Mouse (Mus musculus): ENCODE data around the gene Nsmce4a.
A peak's percentile ranks its signal among the peaks of the same experiment; 100 is the strongest.

The Nsmce4a gene

DNA sequence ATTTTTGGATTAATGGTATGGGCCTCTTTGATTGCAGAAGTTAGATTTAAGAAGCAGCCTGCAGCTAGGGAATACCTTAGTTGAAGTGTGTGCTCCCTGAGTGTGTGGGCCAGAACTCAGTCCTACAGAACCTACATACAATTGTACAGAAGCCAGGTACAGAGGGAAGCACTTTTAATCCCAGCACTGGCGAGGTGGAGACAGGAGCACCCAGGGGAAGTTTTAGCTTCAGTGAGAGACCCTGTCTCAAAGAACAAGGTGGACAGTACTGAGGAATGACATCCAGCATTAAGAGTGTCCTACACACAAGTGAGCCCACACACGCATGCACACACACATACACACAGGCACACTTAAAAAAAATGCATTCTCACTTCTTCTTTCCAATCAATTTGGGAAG is 5.1 kb upstream of the Nsmce4a start:
- no peak for DNase-seq (ENCODE audit: extremely low spot score, low spot score)

DNA sequence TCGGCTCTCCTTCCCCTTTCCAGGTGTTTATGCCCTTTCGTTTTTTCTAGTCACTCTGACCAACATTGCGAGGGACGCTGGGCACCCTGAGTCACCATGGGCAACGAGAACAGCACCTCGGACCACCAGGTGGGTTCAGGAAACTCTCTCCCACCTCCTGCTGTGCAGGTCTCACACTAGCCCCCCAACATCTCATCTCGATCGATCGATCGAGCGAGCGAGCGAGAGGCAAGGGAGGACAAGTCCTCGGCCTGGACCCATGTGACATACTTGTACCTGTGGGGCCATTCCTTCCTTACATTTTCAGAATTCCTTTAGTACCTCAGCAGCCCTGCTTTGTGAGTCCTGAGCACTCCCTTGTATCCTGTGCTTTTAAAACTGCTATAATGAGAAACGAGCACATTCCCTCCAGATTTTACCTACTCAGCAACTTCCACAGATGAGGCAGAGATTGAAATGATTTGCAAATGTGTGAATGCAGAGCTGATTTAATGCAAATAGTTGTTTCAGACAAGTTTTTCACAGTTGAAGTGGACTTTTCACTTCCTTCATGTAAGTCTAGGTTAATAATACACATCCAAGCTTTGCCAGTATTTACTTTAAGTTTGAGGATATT is 4.6 kb upstream of the Nsmce4a start, which contains the start of gene Tacc2:
Gene Tacc2, plus strand, starts transcription at position 51 of the 616 bp plus-strand sequence.
- DNase-seq (ENCODE audit: extremely low spot score, low spot score) = no peak

DNA sequence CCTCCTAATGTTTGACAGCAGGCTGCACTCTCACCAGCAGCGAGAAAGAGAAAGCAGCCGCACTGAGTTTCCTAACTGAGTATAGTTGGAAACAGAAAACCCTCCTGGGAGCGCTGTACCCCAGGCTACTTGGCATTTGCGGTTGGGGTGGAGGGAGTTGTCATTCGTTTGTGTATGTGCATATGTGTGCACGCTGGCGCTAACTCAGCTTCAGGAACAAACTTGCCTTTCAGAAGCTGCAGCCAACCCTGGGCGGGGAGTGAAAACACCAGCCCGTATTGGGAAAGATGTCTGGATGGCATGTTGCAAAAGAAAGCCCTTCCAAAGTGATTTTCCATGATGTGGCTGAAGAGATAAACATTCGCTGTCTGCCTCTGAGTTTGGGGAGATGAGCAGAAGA is 4.1 kb upstream of the Nsmce4a start:
- DNase-seq (ENCODE audit: extremely low spot score, low spot score) = no peak

DNA sequence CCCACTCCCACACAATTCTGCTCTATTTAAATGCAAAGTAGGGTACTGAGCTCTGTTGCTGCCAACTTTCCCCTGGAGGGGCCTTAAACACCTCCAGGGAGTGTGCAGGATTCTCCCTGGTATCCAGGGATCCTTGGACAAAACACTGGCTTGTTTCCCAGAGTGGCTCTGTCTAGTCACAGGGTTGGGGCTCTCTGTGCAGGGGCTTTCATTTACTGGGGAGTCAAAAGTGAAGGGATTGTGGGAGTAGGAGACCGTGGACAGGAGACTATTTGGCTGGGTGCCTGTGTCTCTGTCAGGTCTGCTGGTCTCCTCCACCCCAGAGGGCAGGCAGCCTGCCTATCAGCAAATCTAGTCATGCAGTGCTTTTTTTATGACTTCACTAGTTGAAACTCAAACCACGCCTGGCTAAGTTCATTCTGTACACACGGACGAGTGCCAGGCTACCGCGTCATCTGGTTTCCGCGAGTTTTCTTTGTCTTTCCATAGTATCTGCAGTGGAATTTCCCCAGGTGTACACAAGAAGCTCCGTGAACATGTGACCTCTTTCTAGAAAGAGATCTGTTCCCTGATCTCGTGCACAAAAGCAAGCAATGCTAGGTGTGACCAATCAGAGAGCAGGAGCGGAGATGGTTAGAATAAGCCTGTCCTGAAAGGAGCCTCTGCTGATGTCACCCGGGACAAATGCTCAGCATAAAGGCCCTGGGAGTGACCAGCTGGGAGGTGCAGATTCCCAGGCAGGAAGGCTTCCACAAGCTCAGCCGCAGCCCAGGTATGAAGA is 1.5 kb upstream of the Nsmce4a start:
- DNase-seq (ENCODE audit: extremely low spot score, low spot score) = no peak

DNA sequence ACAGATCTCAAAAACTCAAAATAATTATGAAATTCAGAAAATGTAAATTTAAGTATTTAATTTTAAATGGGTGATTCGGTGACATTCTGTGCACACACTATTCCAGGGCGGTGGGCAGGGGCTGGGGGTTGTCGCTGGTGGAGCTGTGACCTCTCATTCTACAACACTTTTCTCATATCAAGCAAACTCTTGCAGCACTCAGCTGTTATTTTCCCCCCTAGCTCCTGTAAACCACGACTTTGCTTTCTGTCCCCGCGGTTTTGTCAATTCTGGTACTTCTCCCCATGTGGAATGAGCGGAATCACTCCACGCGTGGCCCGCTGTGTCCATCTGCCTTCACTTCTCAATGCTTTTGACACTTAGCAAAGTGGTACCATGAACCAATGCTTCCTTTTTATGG is 828 bp upstream of the Nsmce4a start:
- DNase-seq (ENCODE audit: extremely low spot score, low spot score) = no peak

DNA sequence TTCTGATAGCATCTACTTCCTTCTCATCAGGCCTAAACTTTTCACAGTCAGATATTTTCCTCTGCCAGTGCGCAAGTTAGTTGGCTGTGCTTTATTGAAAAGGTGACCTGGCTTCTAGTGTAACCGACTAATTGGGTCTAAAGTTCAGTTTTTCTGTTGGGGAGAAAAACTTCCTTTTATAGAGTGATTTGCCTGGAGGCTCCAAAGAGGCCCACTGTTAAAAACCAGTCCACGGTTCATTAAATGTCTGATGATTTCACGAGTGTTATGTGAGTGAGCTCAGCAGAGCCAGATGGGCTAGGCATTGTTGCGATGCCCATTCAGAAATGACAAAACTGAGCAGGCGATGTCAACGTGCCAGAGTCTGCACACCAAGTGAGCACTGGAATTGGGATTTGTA is 2.4 kb downstream of the Nsmce4a start:
- DNase-seq (ENCODE audit: extremely low spot score, low spot score) = no peak

DNA sequence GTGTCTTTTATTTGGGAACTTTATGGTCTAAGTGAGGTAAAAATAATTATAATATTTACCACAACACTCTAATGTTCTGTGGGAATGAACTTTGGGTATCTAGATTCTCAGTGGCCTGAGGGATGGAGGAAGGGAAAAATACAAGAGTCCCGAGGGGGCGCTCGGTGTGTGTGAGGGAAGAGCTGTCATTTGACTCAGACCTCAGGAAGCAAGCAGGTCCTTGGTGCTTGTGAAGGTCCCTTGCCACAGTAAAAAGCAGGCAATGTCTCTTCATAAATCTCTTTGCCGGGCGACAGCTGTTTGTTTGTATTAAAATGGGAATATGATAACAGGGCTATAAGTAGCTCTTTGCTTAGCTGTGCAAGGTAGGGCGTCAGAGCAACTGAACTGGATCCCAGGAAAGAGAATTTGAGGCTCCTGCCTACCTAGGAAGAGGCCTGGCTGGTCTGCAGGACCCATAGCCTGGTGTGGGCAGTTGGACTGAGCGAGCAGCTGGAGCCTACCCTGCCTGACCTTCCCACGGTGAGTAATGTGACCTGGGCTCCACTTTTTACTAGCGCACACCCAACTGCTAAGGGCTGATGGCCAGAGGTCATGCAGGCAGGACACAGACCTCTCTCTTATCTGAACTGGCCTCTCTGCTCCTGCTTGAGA is 4.0 kb downstream of the Nsmce4a start:
- DNase-seq (ENCODE audit: extremely low spot score, low spot score) = no peak

DNA sequence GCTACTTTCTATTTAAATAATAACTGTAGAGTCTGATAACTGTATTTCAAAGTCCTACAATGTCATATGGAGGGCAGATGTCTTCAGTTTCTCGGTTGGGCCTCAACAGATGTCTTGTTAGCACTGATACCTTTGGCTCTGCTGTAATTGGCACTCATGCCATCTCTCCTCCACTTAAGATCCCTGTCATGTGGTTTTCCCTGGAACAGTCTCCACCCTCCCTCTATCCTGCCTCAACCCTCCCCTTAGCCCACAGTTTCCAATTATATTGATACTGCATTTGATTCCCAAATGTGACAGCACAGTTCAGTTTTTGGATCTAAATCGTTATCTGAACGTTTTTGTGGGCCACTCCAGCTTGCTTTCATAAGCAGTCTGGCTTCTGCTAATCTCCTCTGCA is 8.3 kb downstream of the Nsmce4a start:
- DNase-seq (ENCODE audit: extremely low spot score, low spot score) = no peak

DNA sequence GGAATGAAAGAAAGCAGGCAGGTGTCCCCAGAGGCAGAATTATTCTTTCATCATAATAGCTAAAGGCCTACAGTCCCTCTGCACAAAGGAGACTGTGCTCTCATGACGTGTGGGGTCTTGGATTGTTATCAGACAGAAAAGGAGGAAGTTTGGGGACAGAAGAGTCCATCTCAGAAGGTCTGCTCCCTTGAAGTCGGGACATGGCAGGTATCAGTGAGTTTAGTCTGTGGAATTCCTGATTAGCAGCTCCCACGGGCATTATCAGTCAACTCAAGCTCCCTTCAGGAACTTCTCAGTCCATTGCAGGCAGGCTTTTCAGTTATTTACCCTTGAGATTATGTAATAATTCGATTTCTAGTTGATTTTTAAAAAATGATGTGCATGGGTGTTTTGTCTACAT is 9.0 kb downstream of the Nsmce4a start:
- no peak for DNase-seq (ENCODE audit: extremely low spot score, low spot score)

DNA sequence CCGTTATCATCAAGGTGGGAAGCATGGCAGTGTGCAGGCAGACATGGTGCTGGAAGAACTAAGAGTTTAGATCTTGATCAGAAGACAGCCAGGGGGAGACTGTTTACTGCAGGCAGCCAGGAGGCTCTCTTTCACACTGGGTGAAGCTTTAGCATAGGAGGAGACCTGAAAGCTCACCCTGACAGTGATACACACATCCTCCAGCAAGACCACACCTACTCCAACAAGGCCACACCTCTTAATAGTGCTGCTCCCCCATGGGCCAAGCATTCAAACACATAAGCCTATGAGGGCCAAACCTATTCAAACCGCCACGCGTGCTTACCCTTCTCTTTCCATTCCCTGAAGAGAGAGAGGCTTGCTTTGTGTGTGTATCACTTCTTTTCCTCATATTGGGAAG is 9.6 kb downstream of the Nsmce4a start:
- DNase-seq (ENCODE audit: extremely low spot score, low spot score) = no peak

DNA sequence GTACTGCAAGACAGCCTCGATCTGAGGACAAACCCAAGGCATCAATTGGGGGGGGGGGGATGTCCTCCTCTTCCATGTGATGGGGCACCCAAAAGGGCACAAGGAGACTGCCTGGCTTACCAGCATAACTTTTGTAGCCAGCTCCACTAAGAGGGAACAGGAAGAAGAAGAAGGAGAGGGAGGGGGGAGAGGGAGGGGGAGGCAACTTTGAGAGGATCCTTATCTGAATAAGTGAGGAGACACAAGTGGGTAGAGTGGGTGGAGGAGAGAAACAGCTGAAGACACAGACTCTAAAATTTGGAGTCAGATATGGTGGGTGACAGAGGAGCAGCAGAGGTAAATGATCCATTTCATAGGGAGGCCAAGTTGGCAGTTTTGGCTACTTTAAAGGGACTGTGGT is 12.0 kb downstream of the Nsmce4a start:
- DNase-seq (ENCODE audit: extremely low spot score, low spot score) = no peak

DNA sequence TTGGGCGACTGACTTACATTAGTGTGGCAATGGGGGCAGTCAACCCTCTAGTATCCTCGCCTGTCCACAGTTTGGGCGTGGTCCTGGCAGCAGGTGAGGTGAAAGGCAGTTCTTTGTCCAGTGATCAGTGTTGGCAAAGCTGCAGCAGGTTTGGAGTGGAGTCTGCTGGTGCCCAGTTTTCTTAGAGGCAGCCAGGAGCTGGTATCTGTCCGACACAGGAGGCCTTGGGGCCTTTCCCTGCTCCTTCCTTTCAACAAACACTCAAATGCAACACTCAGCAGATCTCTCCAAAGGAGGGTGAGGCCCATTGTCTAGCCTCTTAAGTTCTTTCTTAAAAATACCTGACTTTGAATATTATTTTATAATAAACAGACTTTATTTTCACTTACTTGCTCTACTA is 14.3 kb downstream of the Nsmce4a start:
- no peak for DNase-seq (ENCODE audit: extremely low spot score, low spot score)

DNA sequence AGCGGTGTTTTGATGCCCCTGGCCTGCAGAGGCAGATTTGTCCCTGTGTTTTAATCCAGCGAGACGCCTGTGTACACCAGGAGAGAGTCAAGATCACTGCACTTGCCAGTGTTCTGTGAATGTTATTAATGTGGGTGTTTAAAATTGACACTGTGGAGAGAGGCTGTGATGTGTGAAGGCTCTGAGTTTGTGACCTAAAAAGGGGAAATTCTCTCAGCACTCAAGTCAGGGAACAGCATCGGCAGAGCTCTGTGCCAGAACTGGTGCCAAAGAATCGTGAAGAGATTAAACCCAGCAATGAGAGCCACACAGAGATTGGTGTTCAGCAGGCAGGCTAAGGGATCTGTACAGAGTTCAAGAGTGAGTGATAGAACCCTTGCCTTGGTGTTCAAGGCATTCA is 17.3 kb downstream of the Nsmce4a start:
- no peak for DNase-seq (ENCODE audit: extremely low spot score, low spot score)

DNA sequence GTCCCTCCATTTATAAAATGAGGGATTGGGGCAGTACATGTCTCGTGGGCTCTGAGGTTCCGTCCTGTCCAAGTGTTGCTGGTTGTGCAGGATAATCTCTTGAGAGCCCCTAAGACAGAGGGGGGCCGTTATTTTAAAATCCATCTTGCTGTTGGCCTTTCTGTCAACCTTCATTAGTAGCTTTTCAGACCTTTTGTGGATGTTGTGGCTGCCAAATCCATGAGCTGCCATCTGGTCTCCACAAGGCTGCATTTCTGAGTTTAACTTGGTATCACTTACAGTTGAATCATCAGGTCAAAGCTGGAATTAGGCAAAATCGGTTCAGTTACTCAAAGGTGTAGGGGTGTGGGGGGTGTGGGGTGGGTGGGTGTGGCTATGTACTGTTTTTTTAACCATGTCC is 19.6 kb downstream of the Nsmce4a start:
- no peak for DNase-seq (ENCODE audit: extremely low spot score, low spot score)

DNA sequence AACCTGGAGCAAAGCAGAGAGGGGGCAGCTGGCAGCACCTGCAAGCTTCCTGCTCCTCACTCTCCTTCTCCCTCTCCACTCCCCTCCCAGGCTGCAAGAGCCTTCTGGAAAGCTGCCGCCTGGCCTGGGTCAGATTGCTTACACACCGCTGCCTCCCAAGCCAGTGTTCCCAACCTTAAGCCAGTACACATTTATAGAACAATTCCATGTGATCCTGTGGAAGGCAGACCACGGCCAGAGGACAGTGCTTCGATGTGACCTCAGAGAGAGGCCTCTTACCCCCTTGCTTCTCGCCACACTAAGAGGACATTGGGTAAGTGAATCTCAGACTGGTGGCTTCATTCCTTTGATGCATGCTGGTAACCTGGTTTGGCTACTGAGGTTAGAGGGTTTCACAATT is 20.1 kb downstream of the Nsmce4a start:
- DNase-seq (ENCODE audit: extremely low spot score, low spot score) = no peak

DNA sequence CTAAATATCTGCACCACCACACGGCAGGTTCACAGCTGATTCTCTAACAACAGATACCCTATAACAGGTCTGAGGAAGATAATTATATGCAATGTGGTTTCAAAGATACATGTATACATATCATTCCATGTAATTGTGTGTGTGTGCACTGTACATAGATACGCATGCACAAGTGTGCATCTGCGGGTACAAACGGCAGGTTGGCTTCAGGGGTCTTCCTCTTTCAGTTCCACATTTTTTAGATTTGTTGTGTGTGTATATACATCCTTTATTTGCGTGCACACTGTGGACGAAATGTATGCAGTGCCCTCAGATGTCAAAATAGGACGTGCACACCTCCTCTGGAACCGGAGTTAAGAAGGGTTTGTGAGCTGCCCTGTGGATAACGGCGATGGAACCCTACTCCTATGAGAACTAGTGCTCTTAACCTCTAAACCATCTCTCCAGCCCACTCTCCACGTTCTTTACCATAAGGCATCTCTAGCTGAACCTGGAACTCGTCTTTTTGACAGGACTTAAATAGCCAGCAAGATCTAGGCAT is 25.2 kb downstream of the Nsmce4a start:
- no peak for DNase-seq (ENCODE audit: extremely low spot score, low spot score)

DNA sequence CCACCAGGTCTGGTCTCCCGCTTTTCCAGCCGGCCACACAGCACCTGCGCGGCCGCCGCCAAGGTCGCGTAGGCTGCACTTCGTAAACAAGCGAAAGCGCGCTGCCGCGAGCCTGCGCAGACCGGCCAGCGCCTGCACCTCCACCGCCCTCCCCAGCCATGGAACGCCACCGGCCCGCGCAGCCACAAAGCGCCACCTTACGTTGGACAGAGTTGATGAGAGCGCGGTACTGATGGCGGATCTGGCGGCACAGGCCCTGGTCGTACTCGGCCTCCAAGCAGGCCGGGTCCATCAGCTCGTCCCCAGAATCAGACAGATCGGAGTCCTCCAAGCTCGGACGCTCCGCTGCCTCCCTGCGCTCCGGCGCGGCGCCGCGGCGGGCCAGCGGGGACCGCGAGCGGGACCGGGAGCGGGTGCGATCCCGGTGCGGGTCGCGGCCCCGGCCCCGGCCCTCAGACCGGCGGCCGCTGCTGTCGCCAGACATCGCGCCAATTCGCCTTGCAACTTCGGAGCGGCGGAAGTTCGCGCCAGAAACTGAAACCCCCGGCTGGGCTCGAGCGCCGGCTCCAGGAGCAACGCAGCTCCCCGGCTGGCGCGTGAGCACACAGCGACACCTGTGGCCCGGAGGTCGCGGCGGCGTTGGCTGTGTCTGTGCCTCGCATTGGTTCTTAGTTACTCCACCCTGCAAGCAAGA is 26.0 kb downstream of the Nsmce4a start:
- DNase-seq (ENCODE audit: extremely low spot score, low spot score) = peak; percentile 98

DNA sequence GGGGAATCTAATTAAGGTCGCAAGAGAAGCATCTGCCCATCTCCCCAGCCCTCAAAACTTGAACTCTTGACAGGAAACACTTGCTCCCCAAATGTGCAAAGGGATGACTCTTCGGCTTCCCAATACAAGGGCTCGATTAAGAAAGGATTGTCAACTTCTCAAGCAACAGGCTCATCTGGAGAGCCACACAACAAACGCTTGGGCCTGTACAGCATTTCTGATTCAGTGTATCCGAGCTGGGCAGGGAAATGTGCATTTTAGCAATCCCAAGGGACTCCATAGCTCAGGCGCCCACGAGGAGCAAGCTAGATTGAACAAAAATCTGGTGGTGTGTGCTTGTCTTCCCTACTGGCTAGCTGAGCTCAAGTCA is 26.5 kb downstream of the Nsmce4a start:
- DNase-seq (ENCODE audit: extremely low spot score, low spot score) = no peak

DNA sequence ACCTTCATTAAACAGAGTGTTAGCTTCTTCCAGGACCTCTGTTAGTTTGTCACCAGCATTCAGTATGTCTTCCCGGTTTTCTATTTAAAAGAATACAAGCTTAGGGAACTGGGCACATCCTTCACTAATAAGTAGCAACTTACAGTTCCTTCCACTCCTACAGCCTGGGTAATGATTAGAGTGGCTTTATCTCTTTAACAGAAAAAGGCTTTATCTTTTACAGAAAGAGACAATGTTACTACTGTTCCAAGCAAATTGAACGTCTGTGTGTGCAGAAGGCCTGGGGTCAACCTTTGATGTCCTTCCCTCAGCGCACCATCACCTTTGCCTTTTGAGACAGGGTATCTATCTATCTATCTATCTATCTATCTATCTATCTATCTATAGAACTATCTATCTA is 27.0 kb downstream of the Nsmce4a start:
- no peak for DNase-seq (ENCODE audit: extremely low spot score, low spot score)

DNA sequence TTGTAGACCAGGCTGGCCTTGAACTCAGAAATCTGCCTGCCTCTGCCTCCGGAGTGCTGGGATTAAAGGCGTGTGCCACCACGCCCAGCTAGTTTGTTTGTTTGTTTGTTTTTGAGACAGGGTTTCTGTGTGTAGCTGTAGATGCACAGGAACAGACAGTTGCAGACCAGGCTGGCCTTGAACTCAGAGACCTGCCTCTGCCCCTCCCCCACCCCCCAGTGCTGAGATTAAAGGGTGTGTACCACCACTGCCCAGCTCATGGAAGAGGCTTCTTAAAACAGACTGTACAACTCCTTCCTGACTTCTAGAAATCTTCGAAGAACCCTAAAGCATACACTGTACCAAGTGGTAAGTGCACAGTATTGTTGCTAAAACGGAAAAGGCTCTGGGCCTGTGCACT is 27.5 kb downstream of the Nsmce4a start:
- DNase-seq (ENCODE audit: extremely low spot score, low spot score) = no peak

DNA sequence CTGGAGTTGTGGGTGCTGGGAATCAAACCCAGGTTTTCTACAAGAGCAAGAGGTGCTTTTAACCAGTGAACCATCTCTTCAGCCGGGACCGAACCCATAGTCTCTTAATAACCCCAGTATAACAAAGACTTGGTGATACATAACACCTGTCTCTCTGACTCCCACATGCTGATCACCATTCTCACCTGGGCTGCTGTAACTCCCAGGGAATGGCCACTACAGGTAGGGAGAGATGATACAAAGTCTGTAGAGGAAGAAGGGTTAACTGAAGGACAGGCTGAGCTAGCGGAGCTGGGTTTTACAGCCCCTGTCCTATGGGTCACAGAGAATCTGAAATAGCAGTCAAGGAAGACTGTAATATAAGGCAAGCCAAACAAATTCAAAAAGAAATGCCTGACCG is 29.7 kb downstream of the Nsmce4a start:
- no peak for DNase-seq (ENCODE audit: extremely low spot score, low spot score)

DNA sequence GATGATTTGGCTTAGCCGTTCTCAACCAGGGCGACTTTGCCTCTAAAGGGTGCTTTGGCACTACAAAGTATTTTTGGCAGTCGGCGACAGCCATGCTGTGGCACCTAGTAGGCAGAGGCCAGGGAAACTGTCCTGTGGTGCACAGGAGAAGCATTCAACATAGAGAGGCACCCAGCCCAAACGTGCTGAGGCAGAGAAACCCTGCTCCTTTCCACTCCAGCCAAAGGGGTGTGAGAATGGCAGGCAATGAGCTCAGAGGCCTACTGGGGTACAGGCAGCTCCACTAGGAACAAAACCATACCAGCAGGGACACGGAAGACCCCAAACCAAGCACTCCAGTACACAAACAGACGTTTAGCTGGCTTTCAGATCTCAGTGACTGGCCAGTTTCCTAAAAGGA is 32.7 kb downstream of the Nsmce4a start:
- no peak for DNase-seq (ENCODE audit: extremely low spot score, low spot score)

All from neural tube, embryonic 10.5 days (tissue).